Mouse (Mus musculus) hindbrain, embryonic 11.5 days (tissue): ENCODE results near the gene Adamtsl1. TPM values are rescaled to one million over a fixed set of nuclear protein-coding genes. Genes with fewer than 3 reads are reported as not detected.

Source experiments
- ATAC-seq: fragments of 200-750 bp; cut with Nextera tagmentation; 2 replicates; pipeline ENCODE4 v1.8.0; 2017; ENCODE audit warnings: mild to moderate bottlenecking, moderate TSS enrichment, moderate library complexity; ENCODE audit not compliant: low FRiP score
- DNase-seq: peaks from one replicate; pipeline ENCODE4 v3.0.0-alpha.2; 2015; ENCODE audit warnings: low spot score
- H3K27ac ChIP-seq: fragments of 300-500 bp; sonication (generic); 2 replicates; pipeline ENCODE4 v1.5.1; 2014; ENCODE audit warnings: mild to moderate bottlenecking, low read depth, low read length
- H3K27me3 ChIP-seq: fragments of 300-500 bp; sonication (generic); 2 replicates; pipeline ENCODE4 v1.6.1; 2014; ENCODE audit warnings: mild to moderate bottlenecking, low read length, moderate library complexity, mixed read lengths; ENCODE audit not compliant: control insufficient read depth, insufficient read depth
- H3K36me3 ChIP-seq: fragments of 300-500 bp; sonication (generic); 2 replicates; pipeline ENCODE4 v1.6.1; 2014; ENCODE audit warnings: mild to moderate bottlenecking, low read length, moderate library complexity, mixed read lengths; ENCODE audit not compliant: control insufficient read depth, insufficient read depth
- H3K4me1 ChIP-seq: fragments of 300-500 bp; sonication (generic); replicated peaks from 2 replicates; pipeline ENCODE4 v1.6.1; 2014; ENCODE audit warnings: low read length, mixed read lengths; ENCODE audit not compliant: control insufficient read depth, insufficient read depth
- H3K4me2 ChIP-seq: fragments of 300-500 bp; sonication (generic); replicated peaks from 2 replicates; pipeline ENCODE4 v1.6.1; 2014; ENCODE audit warnings: mild to moderate bottlenecking, low read depth, low read length
- H3K4me3 ChIP-seq: fragments of 300-500 bp; sonication (generic); 2 replicates; pipeline ENCODE4 v1.5.1; 2014; ENCODE audit warnings: low read depth, low read length
- H3K9ac ChIP-seq: fragments of 300-500 bp; sonication (generic); 2 replicates; pipeline ENCODE4 v1.6.1; 2014; ENCODE audit warnings: low read depth, low read length
- H3K9me3 ChIP-seq: fragments of 300-500 bp; sonication (generic); 2 replicates; pipeline ENCODE4 v1.6.1; 2016; ENCODE audit warnings: low read length; ENCODE audit not compliant: control insufficient read depth
- WGBS: fragments of 180-500 bp; shearing (Covaris S2); extraction: QIAGEN DNeasy Blood & Tissue Kit; methylation state at CpG from one replicate; pipeline ENCODE4 v1.1.7; 2014; 5-methylcytosine and 5-hydroxymethylcytosine counted together
- polyA plus RNA-seq: library from polyadenylated mRNA; unstranded; fragments of >200 nt; fragmentation: Nextera tagmentation; extraction: Ambion mirVana; gene quantifications from 2 replicates; pipeline ENCODE4 v1.2.1, GENCODE M21; 2014

Adamtsl1 gene
- polyA plus RNA-seq, 1 experiment from 2014 or later: 11.1 TPM

- H3K4me3 ChIP-seq: no peak overlapping the region
- no peaks in the 10 kb centered on the region for H3K27me3 ChIP-seq
- H3K27ac ChIP-seq: no peak overlapping the region
- H3K9me3 ChIP-seq: no peaks in the 10 kb centered on the region
- H3K4me1 ChIP-seq: no peaks in the 10 kb centered on the region
- H3K4me2 ChIP-seq: no peak overlapping the region
- no peaks in the 10 kb centered on the region for H3K36me3 ChIP-seq
- DNase-seq: peak; percentile 28
- 48% methylated on average over 11 of the region's 11 CpGs for WGBS
- peak; percentile 51; the same call in 1 of the 2 replicates for ATAC-seq
- H3K9ac ChIP-seq: no peak overlapping the region
Observed at GRCm38 (mm10) chr4:86426549-86426948, 912.6 kb downstream of the Adamtsl1 start.

GRCm38 (mm10) chr4:86427312-86427711 is 913.3 kb downstream of the Adamtsl1 start:
- Histone ChIP-seq H3K4me1 (no peaks in the 10 kb centered on the region), H3K9ac (no peak overlapping the region), H3K4me2 (no peak overlapping the region), H3K36me3 (no peaks in the 10 kb centered on the region), H3K27ac (no peak overlapping the region), H3K4me3 (no peak overlapping the region), H3K9me3 (no peaks in the 10 kb centered on the region), H3K27me3 (no peaks in the 10 kb centered on the region)
- 76% methylated on average over 5 of the region's 5 CpGs for whole genome bisulfite sequencing
- DNase-seq (no peak), ATAC-seq (no peak)

- H3K4me1 ChIP-seq: no peaks in the 10 kb centered on the region
- H3K4me2 ChIP-seq: no peak overlapping the region
- H3K4me3 ChIP-seq: no peak overlapping the region
- H3K9ac ChIP-seq: no peak overlapping the region
- no peaks in the 10 kb centered on the region for H3K27me3 ChIP-seq
- DNase-seq (no peak), ATAC-seq (no peak)
- no peaks in the 10 kb centered on the region for H3K36me3 ChIP-seq
- H3K9me3 ChIP-seq: no peaks in the 10 kb centered on the region
- no peak overlapping the region for H3K27ac ChIP-seq
- 92% methylated on average over 6 of the region's 6 CpGs for WGBS
Observed at GRCm38 (mm10) chr4:86428091-86428745, 914.2 kb downstream of the Adamtsl1 start.

GRCm38 (mm10) chr4:86435631-86436030 is 921.7 kb downstream of the Adamtsl1 start:
- Histone ChIP-seq H3K27ac (no peak overlapping the region), H3K36me3 (no peaks in the 10 kb centered on the region), H3K9ac (no peak overlapping the region), H3K4me2 (no peak overlapping the region), H3K4me3 (no peak overlapping the region), H3K4me1 (no peaks in the 10 kb centered on the region), H3K27me3 (no peaks in the 10 kb centered on the region), H3K9me3 (no peaks in the 10 kb centered on the region)
- ATAC-seq (no peak), DNase-seq (no peak)
- 86% methylated on average over 3 of the region's 3 CpGs for WGBS

GRCm38 (mm10) chr4:86436336-86436735 is 922.4 kb downstream of the Adamtsl1 start:
- H3K9me3 ChIP-seq: no peaks in the 10 kb centered on the region
- H3K27ac ChIP-seq: no peak overlapping the region
- no peak overlapping the region for H3K9ac ChIP-seq
- ATAC-seq (no peak), DNase-seq (no peak)
- WGBS: 89% methylated on average over 3 of the region's 3 CpGs
- no peak overlapping the region for H3K4me3 ChIP-seq
- H3K27me3 ChIP-seq: no peaks in the 10 kb centered on the region
- no peaks in the 10 kb centered on the region for H3K4me1 ChIP-seq
- no peaks in the 10 kb centered on the region for H3K36me3 ChIP-seq
- H3K4me2 ChIP-seq: no peak overlapping the region

- H3K9me3 ChIP-seq: no peaks in the 10 kb centered on the region
- ATAC-seq: no peak
- no peak overlapping the region for H3K27ac ChIP-seq
- 88% methylated on average over 3 of the region's 3 CpGs for WGBS
- no peak overlapping the region for H3K4me2 ChIP-seq
- no peaks in the 10 kb centered on the region for H3K4me1 ChIP-seq
- DNase-seq: no peak
- no peaks in the 10 kb centered on the region for H3K36me3 ChIP-seq
- H3K4me3 ChIP-seq: no peak overlapping the region
- no peaks in the 10 kb centered on the region for H3K27me3 ChIP-seq
- H3K9ac ChIP-seq: no peak overlapping the region
Observed at GRCm38 (mm10) chr4:86450468-86450867, 936.5 kb downstream of the Adamtsl1 start.

- H3K9ac ChIP-seq: no peak overlapping the region
- no peaks in the 10 kb centered on the region for H3K36me3 ChIP-seq
- DNase-seq: no peak
- no peak for ATAC-seq
- no peaks in the 10 kb centered on the region for H3K27me3 ChIP-seq
- H3K4me2 ChIP-seq: no peak overlapping the region
- no peak overlapping the region for H3K4me3 ChIP-seq
- WGBS: 79% methylated on average over 5 of the region's 5 CpGs
- H3K9me3 ChIP-seq: no peaks in the 10 kb centered on the region
- no peaks in the 10 kb centered on the region for H3K4me1 ChIP-seq
- no peak overlapping the region for H3K27ac ChIP-seq
Observed at GRCm38 (mm10) chr4:86464808-86465207, 950.8 kb downstream of the Adamtsl1 start.
